Mouse (Mus musculus) erythroblast, embryonic 14.5 days (primary cell): Measurements from ENCODE around the gene Aplp1.

Experiments
- GATA1 ChIP-seq: IDR thresholded peaks from 2 replicates; pipeline ENCODE4 v1.6.1; 2012; ENCODE audit warnings: low read length, inconsistent platforms, mixed read lengths
- TAL1 ChIP-seq: IDR thresholded peaks from 3 replicates; pipeline ENCODE4 v1.6.1; 2012; ENCODE audit warnings: low read length, inconsistent platforms, mixed read lengths

GRCm38 (mm10) chr7:30453766-30454165, 8.4 kb upstream of the Aplp1 start:
- no peak for TF ChIP-seq TAL1
- TF ChIP-seq GATA1 = no peak
